Mouse (Mus musculus) limb, embryonic 12.5 days (tissue): Measurements from ENCODE around the gene Gm20388. TPM values are rescaled to one million over a fixed set of nuclear protein-coding genes. Genes with fewer than 3 reads are reported as not detected.
A peak's percentile ranks its signal among the peaks of the same experiment; 100 is the strongest.

Experiments
- ATAC-seq: fragments of 200-750 bp; cut with Nextera tagmentation; 2 replicates; pipeline ENCODE4 v1.8.0; 2017; ENCODE audit warnings: low read depth, moderate TSS enrichment; ENCODE audit not compliant: insufficient number of reproducible peaks, insufficient read depth, low FRiP score, low TSS enrichment
- H3K27ac ChIP-seq: fragments of 300-500 bp; sonication (generic); 2 replicates; pipeline ENCODE4 v1.5.1; 2016; ENCODE audit warnings: mild to moderate bottlenecking, moderate library complexity
- H3K27me3 ChIP-seq: fragments of 300-500 bp; sonication (generic); 2 replicates; pipeline ENCODE4 v1.6.1; 2016; ENCODE audit warnings: mild to moderate bottlenecking, moderate library complexity
- H3K36me3 ChIP-seq: fragments of 300-500 bp; sonication (generic); 2 replicates; pipeline ENCODE4 v1.6.1; 2016; ENCODE audit warnings: mild to moderate bottlenecking, moderate library complexity
- H3K4me1 ChIP-seq: fragments of 300-500 bp; sonication (generic); replicated peaks from 2 replicates; pipeline ENCODE4 v1.6.1; 2016
- H3K4me2 ChIP-seq: fragments of 300-500 bp; sonication (generic); 2 replicates; pipeline ENCODE4 v1.6.1; 2016; ENCODE audit warnings: mild to moderate bottlenecking, moderate library complexity
- H3K4me3 ChIP-seq: fragments of 300-500 bp; sonication (generic); replicated peaks from 2 replicates; pipeline ENCODE4 v1.5.1; 2016; ENCODE audit warnings: mild to moderate bottlenecking
- H3K9ac ChIP-seq: fragments of 300-500 bp; sonication (generic); replicated peaks from 2 replicates; pipeline ENCODE4 v1.6.1; 2016; ENCODE audit warnings: mild to moderate bottlenecking, moderate library complexity
- H3K9me3 ChIP-seq: fragments of 300-500 bp; sonication (generic); 2 replicates; pipeline ENCODE4 v1.6.1; 2016; ENCODE audit warnings: mild to moderate bottlenecking, moderate library complexity
- WGBS: fragments of 180-500 bp; shearing (Covaris S2); methylation state at CpG from one replicate; pipeline ENCODE4 v1.1.7; 2016; 5-methylcytosine and 5-hydroxymethylcytosine counted together
- polyA plus RNA-seq: library from polyadenylated mRNA; unstranded; fragments of >200 nt; fragmentation: Nextera tagmentation; extraction: Ambion mirVana; gene quantifications from 2 replicates; pipeline ENCODE4 v1.2.1, GENCODE M21; 2016

Gm20388 gene
- polyA plus RNA-seq, 1 experiment from 2014 or later: not detected

- H3K9ac ChIP-seq: no peak overlapping the region
- no peak for ATAC-seq
- 60% methylated on average over 21 of the region's 21 CpGs for WGBS
- peaks cover 38% of the 10 kb centered on the region for H3K27me3 ChIP-seq
- H3K4me3 ChIP-seq: no peak overlapping the region
- H3K36me3 ChIP-seq: no peaks in the 10 kb centered on the region
- no peaks in the 10 kb centered on the region for H3K9me3 ChIP-seq
- H3K27ac ChIP-seq: peak overlapping the region; percentile 64; the same call in 1 of the 2 replicates
- H3K4me1 ChIP-seq: peaks cover 18% of the 10 kb centered on the region
- H3K4me2 ChIP-seq: peak overlapping the region; percentile 37
Measured at GRCm38 (mm10) chr8:120751226-120752081, 840.8 kb downstream of the Gm20388 start.

GRCm38 (mm10) chr8:120752082-120752452, 841.4 kb downstream of the Gm20388 start:
- Histone ChIP-seq H3K4me1 (peaks cover 18% of the 10 kb centered on the region), H3K4me2 (peak overlapping the region; percentile 37), H3K27ac (0 out of 2 replicates have a peak overlapping the region, but pooled peaks have one; percentile 64), H3K9me3 (no peaks in the 10 kb centered on the region), H3K9ac (no peak overlapping the region), H3K27me3 (peaks cover 38% of the 10 kb centered on the region), H3K36me3 (no peaks in the 10 kb centered on the region), H3K4me3 (no peak overlapping the region)
- WGBS: 6% methylated on average over 12 of the region's 12 CpGs
- ATAC-seq: no peak

- Histone ChIP-seq H3K36me3 (no peaks in the 10 kb centered on the region), H3K27ac (no peak overlapping the region), H3K4me1 (peaks cover 27% of the 10 kb centered on the region), H3K4me3 (no peak overlapping the region), H3K27me3 (peaks cover 43% of the 10 kb centered on the region), H3K9ac (no peak overlapping the region), H3K9me3 (no peaks in the 10 kb centered on the region), H3K4me2 (no peak overlapping the region)
- no peak for ATAC-seq
- 91% methylated on average over 22 of the region's 22 CpGs for WGBS
Measured at GRCm38 (mm10) chr8:120753476-120753875, 842.8 kb downstream of the Gm20388 start.

GRCm38 (mm10) chr8:120755306-120756297, 845.0 kb downstream of the Gm20388 start:
- ATAC-seq: no peak
- no peak overlapping the region for H3K9ac ChIP-seq
- H3K4me1 ChIP-seq: peaks cover 27% of the 10 kb centered on the region
- no peak overlapping the region for H3K4me2 ChIP-seq
- H3K4me3 ChIP-seq: no peak overlapping the region
- no peak overlapping the region for H3K27ac ChIP-seq
- WGBS: 45% methylated on average over 19 of the region's 19 CpGs
- H3K27me3 ChIP-seq: peaks cover 43% of the 10 kb centered on the region
- H3K9me3 ChIP-seq: no peaks in the 10 kb centered on the region
- H3K36me3 ChIP-seq: no peaks in the 10 kb centered on the region

GRCm38 (mm10) chr8:120758005-120758404, 847.4 kb downstream of the Gm20388 start:
- Histone ChIP-seq H3K36me3 (no peaks in the 10 kb centered on the region), H3K27me3 (peaks cover 41% of the 10 kb centered on the region), H3K4me3 (no peak overlapping the region), H3K9ac (no peak overlapping the region), H3K4me1 (0 out of 2 replicates have a peak, but pooled peaks cover 9% of the 10 kb centered on the region), H3K27ac (no peak overlapping the region), H3K9me3 (no peaks in the 10 kb centered on the region), H3K4me2 (no peak overlapping the region)
- 68% methylated on average over 4 of the region's 4 CpGs for WGBS
- no peak for ATAC-seq

GRCm38 (mm10) chr8:120759847-120760246, 849.2 kb downstream of the Gm20388 start:
- Histone ChIP-seq H3K27ac (no peak overlapping the region), H3K4me3 (no peak overlapping the region), H3K4me2 (no peak overlapping the region), H3K36me3 (no peaks in the 10 kb centered on the region), H3K27me3 (peaks cover 24% of the 10 kb centered on the region), H3K9me3 (no peaks in the 10 kb centered on the region), H3K9ac (no peak overlapping the region), H3K4me1 (0 out of 2 replicates have a peak, but pooled peaks cover 9% of the 10 kb centered on the region)
- no peak for ATAC-seq
- 86% methylated on average over 6 of the region's 6 CpGs for WGBS

GRCm38 (mm10) chr8:120760341-120761215, 849.9 kb downstream of the Gm20388 start:
- Histone ChIP-seq H3K36me3 (no peaks in the 10 kb centered on the region), H3K27ac (no peak overlapping the region), H3K4me3 (no peak overlapping the region), H3K4me2 (no peak overlapping the region), H3K9me3 (no peaks in the 10 kb centered on the region), H3K4me1 (0 out of 2 replicates have a peak, but pooled peaks cover 13% of the 10 kb centered on the region), H3K27me3 (peaks cover 20% of the 10 kb centered on the region), H3K9ac (no peak overlapping the region)
- WGBS: 80% methylated on average over 19 of the region's 19 CpGs
- ATAC-seq: no peak

GRCm38 (mm10) chr8:120763267-120763666, 852.6 kb downstream of the Gm20388 start:
- Histone ChIP-seq H3K4me2 (no peak overlapping the region), H3K27me3 (peaks cover 17% of the 10 kb centered on the region), H3K4me1 (0 out of 2 replicates have a peak, but pooled peaks cover 4% of the 10 kb centered on the region), H3K4me3 (no peak overlapping the region), H3K9me3 (no peaks in the 10 kb centered on the region), H3K9ac (no peak overlapping the region), H3K27ac (no peak overlapping the region), H3K36me3 (no peaks in the 10 kb centered on the region)
- ATAC-seq: no peak
- WGBS: 72% methylated on average over 5 of the region's 5 CpGs

- peaks cover 4% of the 10 kb centered on the region; the same call in 1 of the 2 replicates for H3K4me1 ChIP-seq
- no peaks in the 10 kb centered on the region for H3K36me3 ChIP-seq
- no peak for ATAC-seq
- no peak overlapping the region for H3K4me2 ChIP-seq
- no peak overlapping the region for H3K9ac ChIP-seq
- H3K27ac ChIP-seq: no peak overlapping the region
- peaks cover 26% of the 10 kb centered on the region for H3K27me3 ChIP-seq
- no peaks in the 10 kb centered on the region for H3K9me3 ChIP-seq
- H3K4me3 ChIP-seq: no peak overlapping the region
Measured at GRCm38 (mm10) chr8:120764638-120765037, 854.0 kb downstream of the Gm20388 start.

GRCm38 (mm10) chr8:120766622-120767021, 856.0 kb downstream of the Gm20388 start:
- WGBS: 54% methylated on average over 3 of the region's 3 CpGs
- H3K4me3 ChIP-seq: no peak overlapping the region
- no peak overlapping the region for H3K27ac ChIP-seq
- no peaks in the 10 kb centered on the region for H3K9me3 ChIP-seq
- no peak for ATAC-seq
- H3K4me2 ChIP-seq: no peak overlapping the region
- H3K9ac ChIP-seq: no peak overlapping the region
- peaks cover 4% of the 10 kb centered on the region; the same call in 1 of the 2 replicates for H3K4me1 ChIP-seq
- H3K27me3 ChIP-seq: peaks cover 35% of the 10 kb centered on the region
- H3K36me3 ChIP-seq: no peaks in the 10 kb centered on the region
